15 mouse cellular contexts compared by ENCODE assay signal in the genomic region with DNA sequence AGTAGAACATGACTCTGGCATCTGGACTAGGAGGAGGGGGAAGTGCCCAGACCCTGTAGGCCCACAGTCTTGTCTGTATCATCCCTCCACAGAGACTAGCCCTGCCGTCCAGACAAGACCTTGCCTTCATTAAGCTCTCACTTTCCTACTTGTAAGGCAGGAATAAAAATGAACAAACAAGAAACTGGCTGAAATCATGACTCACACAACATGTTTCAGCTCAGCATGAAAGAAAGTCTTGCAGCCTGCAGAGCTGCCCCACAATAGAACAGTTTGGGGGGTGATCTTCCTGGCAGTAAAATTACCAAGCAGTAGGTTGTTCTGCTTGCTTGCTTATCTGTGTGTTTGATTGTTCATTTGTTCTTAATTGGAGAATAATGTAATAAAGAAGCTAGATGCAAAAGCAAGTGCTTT.
DNase-seq lines count a peak whose midpoint lies in the region; ATAC-seq and TF ChIP-seq lines count a peak whose summit lies in the region.
"Had no signal": no experiment of that assay in that cellular context is flagged by ENCODE, and none has a peak within 500 bp of the region (broad histone marks: within the 10 kb centered on the region; RNA-seq: fewer than 3 reads in every experiment).

No protein-coding gene starts in this region.

- POLR2A ChIA-PET in Patski (lab: Charles Lee): interaction anchor here (0.6 kb wide), 1 partner anchor 10 kb away, joined by 3 read pairs; no protein-coding TSS in a partner anchor

- peaks cover 20% of the 10 kb centered on the region for H3K4me1 ChIP-seq in limb, embryonic 12.5 days (replicated peaks)
- no peaks in the 10 kb centered on the region for H3K4me1 ChIP-seq in midbrain, embryonic 10.5 days
- H3K4me1 ChIP-seq: forebrain, embryonic 12.5 days; midbrain, embryonic 15.5 days had no signal

- peaks cover 49% of the 10 kb centered on the region for H3K36me3 ChIP-seq in limb, embryonic 12.5 days
- peaks cover 75% of the 10 kb centered on the region for H3K36me3 ChIP-seq in midbrain, embryonic 10.5 days
- H3K36me3 ChIP-seq: liver, embryonic 13.5 days; midbrain, embryonic 15.5 days had no signal

- no peak for TF ChIP-seq CTCF in Patski (IDR thresholded peaks at IDR 0.05)

- ATAC-seq in Patski: peak; percentile 66
- ATAC-seq in limb, embryonic 12.5 days (ENCODE audit: insufficient number of reproducible peaks, insufficient read depth, low FRiP score, low TSS enrichment, low read depth): no peak
- ATAC-seq: midbrain, embryonic 15.5 days had no signal

- in situ Hi-C loops in Patski (cut with MboI; ENCODE audit: low pct_unique_long_range_greater_than_20kb): no loop called here

- WGBS in limb, embryonic 12.5 days: 52% methylated on average over 1 of the region's 1 CpGs
- WGBS in midbrain, embryonic 10.5 days: 88% methylated on average over 1 of the region's 1 CpGs

- CTCF ChIA-PET in Patski (lab: Charles Lee): interaction anchor here (4.5 kb wide), 1 partner anchor 10 kb away, joined by 14 read pairs; no protein-coding TSS in a partner anchor

- DNase-seq in cerebellum, adult 11 months: peak; percentile 8
- DNase-seq in cerebellum, postnatal 14 days: no peak
- peak; percentile 28 for DNase-seq in layer of hippocampus, adult 9-11 months
- DNase-seq in layer of hippocampus, postnatal 25 days (ENCODE audit: extremely low spot score in 1 of 2, low spot score in 1 of 2): no peak
- no peak for DNase-seq in Patski (ENCODE audit: low read depth, low spot score)
- DNase-seq in thymus, postnatal 4 days: no peak
- DNase-seq in midbrain, embryonic 10.5 days (ENCODE audit: low spot score): no peak
- DNase-seq: cerebellum, postnatal 36 days; gastrocnemius, postnatal 14 days; liver, embryonic 13.5 days had no signal

- H3K4me3 ChIP-seq in limb, embryonic 12.5 days (replicated peaks): no peak overlapping the region
- H3K4me3 ChIP-seq in midbrain, embryonic 10.5 days: no peak overlapping the region
- H3K4me3 ChIP-seq: embryonic facial prominence, embryonic 13.5 days; forebrain, embryonic 12.5 days; liver, embryonic 13.5 days; midbrain, embryonic 15.5 days had no signal

- H3K9ac ChIP-seq in limb, embryonic 12.5 days (replicated peaks): no peak overlapping the region
- H3K9ac ChIP-seq: embryonic facial prominence, embryonic 13.5 days; forebrain, embryonic 12.5 days; liver, embryonic 13.5 days; midbrain, embryonic 15.5 days had no signal

- H3K4me2 ChIP-seq in limb, embryonic 12.5 days: no peak overlapping the region
- H3K4me2 ChIP-seq: embryonic facial prominence, embryonic 13.5 days; forebrain, embryonic 12.5 days; liver, embryonic 13.5 days; midbrain, embryonic 15.5 days had no signal

- no peaks in the 10 kb centered on the region for H3K27me3 ChIP-seq in Patski
- no peaks in the 10 kb centered on the region for H3K27me3 ChIP-seq in limb, embryonic 12.5 days
- H3K27me3 ChIP-seq in midbrain, embryonic 10.5 days (ENCODE audit: low read depth, poor library complexity, severe bottlenecking): peaks cover 62% of the 10 kb centered on the region
- H3K27me3 ChIP-seq: CH12.LX; embryonic facial prominence, embryonic 13.5 days; liver, embryonic 13.5 days had no signal

- 0 out of 2 replicates have a peak overlapping the region, but pooled peaks have one; percentile 35 for H3K27ac ChIP-seq in limb, embryonic 12.5 days
- H3K27ac ChIP-seq in midbrain, embryonic 10.5 days (replicated peaks): no peak overlapping the region
- H3K27ac ChIP-seq: embryonic facial prominence, embryonic 13.5 days; forebrain, embryonic 12.5 days; liver, embryonic 13.5 days; midbrain, embryonic 15.5 days had no signal

- H3K9me3 ChIP-seq in limb, embryonic 12.5 days: no peaks in the 10 kb centered on the region
- no peaks in the 10 kb centered on the region for H3K9me3 ChIP-seq in midbrain, embryonic 10.5 days (replicated peaks)
- H3K9me3 ChIP-seq: embryonic facial prominence, embryonic 13.5 days; forebrain, embryonic 12.5 days; liver, embryonic 13.5 days; midbrain, embryonic 15.5 days had no signal

Comparison
In these comparisons a context has a peak if more than half of its experiments do, and no peak if none do; other contexts are left out.
1. DNase-seq: peak in cerebellum, adult 11 months (single experiment) and layer of hippocampus, adult 9-11 months (single experiment); none in cerebellum, postnatal 14 days (0 of 2), layer of hippocampus, postnatal 25 days (0 of 2), Patski (single experiment), thymus, postnatal 4 days (single experiment) and midbrain, embryonic 10.5 days (single experiment).